Mouse (Mus musculus) kidney, adult 8-10 months (tissue): ENCODE measurements at regions not wholly inside any gene's neighbourhood (a gene's known extent, or its start where the extent isn't known, plus 50 kb on each side); places are given as distances from the start of the nearest gene placed in this dataset.
A peak's percentile ranks its signal among the peaks of the same experiment; 100 is the strongest.

Source experiments
- DNase-seq, 2 experiments: peaks; one replicate each; pipeline ENCODE4 v3.0.0; 2022

GRCm38 (mm10) chr4:122781717-122782116 is 54.3 kb upstream of the Ppt1 start:
- peak in 1 of 2 experiments; percentile 39 for DNase-seq
